Mouse (Mus musculus): ENCODE data around the gene Cd40lg. TPM values are rescaled to one million over a fixed set of nuclear protein-coding genes. Genes with fewer than 3 reads are reported as not detected.

The Cd40lg gene
- polyA plus RNA-seq (2016; fragmentation: Nextera tagmentation; extraction: Ambion mirVana) = not detected in 2 replicates

DNA sequence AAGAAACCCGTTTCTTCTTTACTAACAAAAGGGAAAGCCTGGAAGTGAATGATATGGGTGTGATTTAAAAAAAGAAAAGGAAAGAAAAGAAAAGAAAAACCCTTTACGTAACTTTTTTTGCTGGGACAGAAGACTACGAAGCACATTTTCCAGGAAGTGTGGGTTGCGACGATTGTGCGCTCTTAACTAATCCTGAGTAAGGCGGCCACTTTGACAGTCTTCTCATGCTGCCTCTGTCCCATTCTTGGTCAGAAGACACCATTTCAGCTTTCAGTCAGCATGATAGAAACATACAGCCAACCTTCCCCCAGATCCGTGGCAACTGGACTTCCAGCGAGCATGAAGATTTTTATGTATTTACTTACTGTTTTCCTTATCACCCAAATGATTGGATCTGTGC is at the start of gene Cd40lg:
Cd40lg (plus strand) TSS at position 268 of the 400 bp plus-strand sequence.
- 84% methylated on average over 9 of the region's 9 CpGs for WGBS
- DNase-seq (ENCODE audit: low spot score) = no peak
- H3K4me3 ChIP-seq = no peak within 1 kb of the TSS
- no peaks in the 10 kb centered on the region for H3K36me3 ChIP-seq
- H3K4me1 ChIP-seq = no peaks in the 10 kb centered on the region
- H3K27ac ChIP-seq = no peak within 1 kb of the TSS
- no peaks in the 10 kb centered on the region for H3K9me3 ChIP-seq
- H3K27me3 ChIP-seq (ENCODE audit: insufficient read depth, poor library complexity, severe bottlenecking) = no peaks in the 10 kb centered on the region

DNA sequence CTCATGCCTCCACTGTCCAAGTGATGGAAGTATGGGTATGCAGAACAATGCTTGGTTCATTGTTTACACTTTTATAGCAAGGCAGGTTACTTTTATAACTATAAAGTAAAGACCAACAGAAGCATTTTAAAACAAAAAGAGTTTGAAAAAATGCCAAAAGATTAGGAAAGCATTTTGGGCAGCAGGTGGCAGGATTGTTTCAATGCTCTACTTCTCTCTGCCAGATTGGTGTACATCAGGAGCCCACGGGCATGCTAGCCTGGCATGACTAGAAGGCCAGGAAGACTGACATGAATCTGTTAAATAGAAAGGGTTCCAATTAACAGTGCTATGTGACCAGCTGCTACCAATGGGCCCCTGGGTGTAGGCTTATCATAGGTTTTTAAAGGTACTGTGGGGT is 45.4 kb upstream of the Cd40lg start:
- Histone ChIP-seq H3K9me3 (no peaks in the 10 kb centered on the region), H3K4me3 (no peak overlapping the region), H3K27me3 (ENCODE audit: insufficient read depth, poor library complexity, severe bottlenecking) (no peaks in the 10 kb centered on the region), H3K4me1 (no peaks in the 10 kb centered on the region), H3K27ac (no peak overlapping the region), H3K36me3 (no peaks in the 10 kb centered on the region)
- DNase-seq (ENCODE audit: low spot score) = no peak
- WGBS = 52% methylated on average over 1 of the region's 1 CpGs

DNA sequence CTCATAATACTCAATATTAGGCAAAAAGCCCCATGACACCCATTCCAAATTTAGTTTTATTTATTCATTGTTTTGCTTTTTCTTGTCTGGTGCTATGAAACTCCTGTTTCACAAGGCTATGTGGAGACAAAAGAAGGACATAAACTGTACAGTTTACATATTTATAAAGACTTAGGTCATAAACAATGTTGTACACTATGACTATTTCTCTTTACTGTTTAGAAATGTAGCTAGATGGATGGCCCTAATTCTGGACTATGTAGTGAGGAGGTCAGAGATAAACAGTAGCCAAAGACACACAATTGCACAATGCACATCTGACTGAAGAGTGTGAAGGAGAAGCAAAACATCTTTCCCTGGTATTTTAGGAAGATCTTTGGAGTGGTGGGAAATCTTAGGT is 40.7 kb upstream of the Cd40lg start:
- Histone ChIP-seq H3K4me3 (no peak overlapping the region), H3K9me3 (no peaks in the 10 kb centered on the region), H3K27me3 (ENCODE audit: insufficient read depth, poor library complexity, severe bottlenecking) (no peaks in the 10 kb centered on the region), H3K27ac (no peak overlapping the region), H3K36me3 (no peaks in the 10 kb centered on the region), H3K4me1 (no peaks in the 10 kb centered on the region)
- no peak for DNase-seq (ENCODE audit: low spot score)

DNA sequence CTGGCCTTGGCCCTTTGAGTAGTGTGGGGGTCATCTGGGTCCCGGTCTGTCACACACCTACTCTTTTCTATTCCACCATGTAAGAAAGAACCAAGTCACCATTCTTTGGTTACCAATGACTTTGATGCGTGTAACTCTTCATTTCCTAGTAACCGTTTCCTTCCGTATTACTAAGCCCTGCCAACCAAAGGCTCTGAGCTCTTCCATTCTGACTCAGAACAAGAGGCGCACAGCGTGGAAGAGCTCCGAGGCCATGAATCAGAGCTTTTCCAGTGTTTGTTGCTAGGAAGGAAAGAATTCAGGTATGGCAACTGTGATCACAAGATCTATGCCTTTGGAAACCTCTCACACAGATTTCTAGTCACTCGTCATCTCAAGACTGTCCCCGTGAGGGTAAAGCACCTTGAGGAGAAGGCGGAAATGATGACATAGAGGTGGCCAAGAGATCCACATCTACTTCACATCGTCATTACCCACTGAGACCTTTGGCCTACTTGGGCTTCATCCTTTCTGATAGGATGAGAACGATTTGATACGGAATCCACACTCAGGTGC is 34.6 kb upstream of the Cd40lg start:
- 92% methylated on average over 13 of the region's 13 CpGs for WGBS
- no peaks in the 10 kb centered on the region for H3K36me3 ChIP-seq
- no peaks in the 10 kb centered on the region for H3K9me3 ChIP-seq
- no peaks in the 10 kb centered on the region for H3K27me3 ChIP-seq (ENCODE audit: insufficient read depth, poor library complexity, severe bottlenecking)
- DNase-seq (ENCODE audit: low spot score) = no peak
- H3K4me3 ChIP-seq = no peak overlapping the region
- no peak overlapping the region for H3K27ac ChIP-seq
- H3K4me1 ChIP-seq = no peaks in the 10 kb centered on the region

DNA sequence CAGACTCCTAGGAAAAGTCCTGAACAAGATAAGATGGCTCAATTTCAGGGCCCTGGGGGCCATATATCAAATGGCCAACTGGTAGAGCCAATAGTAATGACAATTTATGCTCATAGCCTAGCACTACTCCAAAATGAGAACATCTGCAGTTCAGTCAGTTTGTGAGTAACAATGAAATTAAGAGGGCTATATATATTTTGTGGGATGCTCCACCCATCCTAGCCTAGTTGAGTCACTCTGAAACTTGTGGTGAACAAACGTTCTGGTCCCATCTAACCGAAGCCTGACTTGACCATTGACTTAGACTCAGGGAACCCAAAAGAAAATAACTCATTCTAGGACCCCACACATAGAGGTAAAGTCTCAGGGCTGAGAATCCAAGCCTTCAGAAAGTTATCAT is 29.5 kb upstream of the Cd40lg start:
- no peak for DNase-seq (ENCODE audit: low spot score)
- H3K36me3 ChIP-seq = no peaks in the 10 kb centered on the region
- no peaks in the 10 kb centered on the region for H3K27me3 ChIP-seq (ENCODE audit: insufficient read depth, poor library complexity, severe bottlenecking)
- no peaks in the 10 kb centered on the region for H3K4me1 ChIP-seq
- no peak overlapping the region for H3K4me3 ChIP-seq
- H3K27ac ChIP-seq = no peak overlapping the region
- WGBS = 81% methylated on average over 2 of the region's 2 CpGs
- no peaks in the 10 kb centered on the region for H3K9me3 ChIP-seq

DNA sequence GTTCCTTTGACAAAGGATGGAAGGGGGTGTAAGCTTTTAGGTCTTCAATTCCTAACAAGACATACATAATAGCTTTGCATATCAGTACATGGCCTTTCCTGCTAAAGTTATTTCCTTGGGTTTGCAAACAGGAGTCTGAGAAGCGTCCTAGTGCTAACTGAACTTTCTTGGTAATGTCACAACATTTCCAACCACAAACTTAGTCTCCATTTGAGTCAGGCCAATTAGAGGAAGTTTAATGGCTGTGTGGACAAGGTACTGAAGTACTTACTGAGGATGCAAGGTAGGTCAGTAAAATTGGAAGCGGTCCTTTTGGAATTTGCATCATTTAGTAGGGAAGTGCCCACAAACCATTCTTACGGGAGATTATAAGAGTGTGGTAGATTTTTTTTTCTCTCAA is 28.6 kb upstream of the Cd40lg start:
- Histone ChIP-seq H3K4me1 (no peaks in the 10 kb centered on the region), H3K27me3 (ENCODE audit: insufficient read depth, poor library complexity, severe bottlenecking) (no peaks in the 10 kb centered on the region), H3K9me3 (no peaks in the 10 kb centered on the region), H3K4me3 (no peak overlapping the region), H3K36me3 (no peaks in the 10 kb centered on the region), H3K27ac (no peak overlapping the region)
- 78% methylated on average over 3 of the region's 3 CpGs for WGBS
- DNase-seq (ENCODE audit: low spot score) = no peak

DNA sequence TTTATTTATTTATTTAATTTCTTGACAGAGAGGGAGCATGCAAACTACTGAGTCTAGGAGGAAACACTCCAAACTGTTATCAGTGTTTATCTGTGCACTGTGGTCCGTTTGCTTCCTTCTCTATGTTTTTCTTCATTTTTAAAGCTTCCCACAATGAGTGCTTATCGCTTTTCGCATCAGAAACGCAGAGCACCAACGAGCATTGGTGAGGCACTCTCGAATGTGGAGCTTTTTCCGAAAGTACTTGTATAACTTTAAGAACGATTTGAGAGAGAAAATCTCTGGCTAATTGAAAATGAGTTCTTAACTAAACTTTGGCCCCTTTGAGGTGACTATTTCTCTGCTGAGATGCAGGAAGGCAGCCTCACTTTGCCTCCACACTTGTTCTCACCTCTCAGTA is 24.6 kb upstream of the Cd40lg start:
- DNase-seq (ENCODE audit: low spot score) = no peak
- H3K27me3 ChIP-seq (ENCODE audit: insufficient read depth, poor library complexity, severe bottlenecking) = no peaks in the 10 kb centered on the region
- H3K9me3 ChIP-seq = no peaks in the 10 kb centered on the region
- no peak overlapping the region for H3K27ac ChIP-seq
- 68% methylated on average over 8 of the region's 8 CpGs for WGBS
- no peak overlapping the region for H3K4me3 ChIP-seq
- no peaks in the 10 kb centered on the region for H3K4me1 ChIP-seq
- H3K36me3 ChIP-seq = no peaks in the 10 kb centered on the region

DNA sequence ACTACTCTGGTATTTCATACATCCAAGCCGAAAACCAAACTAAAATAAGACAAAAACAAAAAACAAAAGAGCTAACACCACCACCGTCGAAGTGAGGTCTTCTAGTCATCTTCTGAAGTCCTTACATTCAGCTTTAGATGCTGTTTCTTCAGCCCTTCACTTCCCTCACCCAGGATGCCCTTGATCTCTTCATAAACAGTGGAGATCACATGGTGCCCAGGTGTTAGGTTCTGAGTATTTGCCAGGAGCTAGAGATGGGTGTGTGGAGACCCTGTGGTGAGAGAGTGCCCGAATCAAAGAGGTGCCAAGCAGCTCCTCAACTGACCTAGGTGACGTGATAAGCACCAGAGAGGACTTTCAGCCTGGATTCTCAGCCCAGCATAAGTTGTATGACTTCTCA is 22.6 kb upstream of the Cd40lg start:
- no peaks in the 10 kb centered on the region for H3K27me3 ChIP-seq (ENCODE audit: insufficient read depth, poor library complexity, severe bottlenecking)
- H3K9me3 ChIP-seq = no peaks in the 10 kb centered on the region
- DNase-seq (ENCODE audit: low spot score) = no peak
- no peaks in the 10 kb centered on the region for H3K36me3 ChIP-seq
- 66% methylated on average over 5 of the region's 5 CpGs for WGBS
- no peak overlapping the region for H3K27ac ChIP-seq
- no peak overlapping the region for H3K4me3 ChIP-seq
- no peaks in the 10 kb centered on the region for H3K4me1 ChIP-seq

DNA sequence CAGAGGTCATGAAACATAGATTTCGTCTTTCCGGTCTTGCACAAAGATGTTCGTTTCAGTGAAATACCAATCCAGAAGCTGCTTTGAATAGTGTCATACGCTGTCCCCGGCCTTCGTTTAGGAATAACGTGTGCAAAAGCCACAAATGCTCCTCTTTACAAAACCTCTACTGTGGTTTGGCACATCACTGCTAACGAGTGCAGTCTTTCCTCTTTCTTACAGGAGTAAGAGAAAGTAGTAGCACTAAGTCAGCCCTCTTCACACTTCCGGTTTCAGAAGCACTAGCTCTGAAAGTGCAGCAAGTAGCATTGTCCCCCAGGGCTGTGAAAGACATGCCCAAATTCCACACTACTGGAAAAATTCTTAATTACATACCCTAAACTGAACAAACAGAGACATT is 15.6 kb upstream of the Cd40lg start:
- 83% methylated on average over 9 of the region's 9 CpGs for WGBS
- Histone ChIP-seq H3K4me1 (no peaks in the 10 kb centered on the region), H3K27ac (no peak overlapping the region), H3K9me3 (no peaks in the 10 kb centered on the region), H3K36me3 (no peaks in the 10 kb centered on the region), H3K27me3 (ENCODE audit: insufficient read depth, poor library complexity, severe bottlenecking) (no peaks in the 10 kb centered on the region), H3K4me3 (no peak overlapping the region)
- no peak for DNase-seq (ENCODE audit: low spot score)

DNA sequence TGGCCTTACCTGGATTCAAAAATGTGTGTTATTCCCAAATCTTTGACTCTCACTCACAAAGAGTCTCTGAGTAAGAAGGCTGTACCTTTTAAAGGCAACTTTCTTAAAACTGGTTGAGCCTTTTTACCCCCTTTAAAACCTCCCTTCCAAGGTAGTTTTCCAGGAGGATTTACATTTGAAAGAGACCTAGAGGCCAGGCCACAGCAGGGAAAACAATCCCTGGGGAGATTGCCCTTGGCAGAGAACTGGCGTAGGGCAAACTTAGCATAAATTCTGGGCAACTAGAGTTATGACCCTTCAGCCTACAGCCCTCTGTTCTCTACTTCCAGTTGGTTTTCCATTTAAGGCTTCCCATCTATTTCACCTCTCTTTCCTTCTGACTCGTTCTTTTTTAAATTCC is 13.9 kb upstream of the Cd40lg start:
- Histone ChIP-seq H3K27ac (no peak overlapping the region), H3K36me3 (no peaks in the 10 kb centered on the region), H3K4me3 (no peak overlapping the region), H3K4me1 (no peaks in the 10 kb centered on the region), H3K27me3 (ENCODE audit: insufficient read depth, poor library complexity, severe bottlenecking) (no peaks in the 10 kb centered on the region), H3K9me3 (no peaks in the 10 kb centered on the region)
- WGBS = 47% methylated on average over 2 of the region's 2 CpGs
- no peak for DNase-seq (ENCODE audit: low spot score)

DNA sequence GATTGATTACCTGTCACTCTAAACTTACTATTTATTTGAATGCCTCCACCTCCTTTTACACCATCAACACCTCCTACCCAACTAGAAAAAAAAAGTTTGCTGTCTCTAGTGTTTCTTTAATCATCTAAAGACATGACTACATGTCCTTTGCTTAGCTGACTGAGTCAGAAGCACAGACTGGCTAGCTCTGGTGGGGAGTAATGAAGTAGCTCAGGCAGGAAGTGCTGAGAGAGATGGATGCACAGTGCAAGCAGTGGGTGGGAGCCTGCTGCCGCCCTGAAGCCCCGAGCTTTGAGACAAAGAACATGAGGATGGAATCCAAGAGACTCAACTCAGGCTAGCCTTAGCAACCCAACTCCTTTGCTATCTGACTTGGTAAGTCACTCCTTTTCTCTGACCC is 11.5 kb upstream of the Cd40lg start:
- no peak overlapping the region for H3K27ac ChIP-seq
- no peak for DNase-seq (ENCODE audit: low spot score)
- H3K27me3 ChIP-seq (ENCODE audit: insufficient read depth, poor library complexity, severe bottlenecking) = no peaks in the 10 kb centered on the region
- H3K36me3 ChIP-seq = no peaks in the 10 kb centered on the region
- no peak overlapping the region for H3K4me3 ChIP-seq
- 58% methylated on average over 2 of the region's 2 CpGs for WGBS
- no peaks in the 10 kb centered on the region for H3K4me1 ChIP-seq
- no peaks in the 10 kb centered on the region for H3K9me3 ChIP-seq

DNA sequence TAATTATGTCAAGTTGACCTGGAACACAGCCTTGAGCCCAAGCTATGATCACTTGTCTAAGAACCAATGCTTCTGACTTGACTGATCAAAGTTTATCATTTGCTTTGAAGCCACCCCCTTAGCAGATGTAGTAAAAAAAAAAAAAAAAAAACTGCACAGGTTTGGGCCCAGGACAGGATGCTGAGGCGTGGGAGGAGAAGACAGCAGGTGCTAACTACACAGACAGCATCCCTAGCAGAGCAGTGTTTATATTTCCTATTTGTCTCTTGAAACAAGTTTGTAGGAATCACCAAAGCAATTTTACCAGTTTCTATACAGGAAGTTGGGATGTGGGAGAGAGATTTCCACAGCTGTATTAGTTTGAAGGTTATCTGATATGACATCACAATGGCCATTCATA is 1.4 kb upstream of the Cd40lg start:
- Histone ChIP-seq H3K4me3 (no peak overlapping the region), H3K27me3 (ENCODE audit: insufficient read depth, poor library complexity, severe bottlenecking) (no peaks in the 10 kb centered on the region), H3K4me1 (no peaks in the 10 kb centered on the region), H3K9me3 (no peaks in the 10 kb centered on the region), H3K27ac (no peak overlapping the region), H3K36me3 (no peaks in the 10 kb centered on the region)
- WGBS = 72% methylated on average over 1 of the region's 1 CpGs
- DNase-seq (ENCODE audit: low spot score) = no peak

DNA sequence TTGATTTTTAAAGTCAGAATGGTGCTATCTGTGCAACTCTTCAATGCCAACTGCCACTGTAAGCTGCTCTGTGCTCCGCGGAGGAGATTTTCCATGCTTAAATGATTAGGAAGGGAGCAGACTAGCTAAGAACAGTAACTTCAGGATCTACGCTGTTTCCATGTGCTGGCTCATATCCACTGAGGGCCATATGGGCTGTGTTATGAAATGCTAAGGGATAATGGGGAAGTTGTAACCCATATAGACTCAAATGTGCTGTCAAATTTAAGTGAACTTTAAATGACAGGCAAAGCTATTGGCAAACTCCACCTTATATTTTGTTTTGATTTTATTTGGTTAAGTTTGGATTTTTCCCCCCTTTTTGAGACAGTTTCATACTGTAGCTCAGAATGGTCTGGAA is 919 bp downstream of the Cd40lg start:
- no peaks in the 10 kb centered on the region for H3K9me3 ChIP-seq
- no peak for DNase-seq (ENCODE audit: low spot score)
- H3K27ac ChIP-seq = no peak overlapping the region
- H3K4me1 ChIP-seq = no peaks in the 10 kb centered on the region
- 77% methylated on average over 3 of the region's 3 CpGs for WGBS
- H3K36me3 ChIP-seq = no peaks in the 10 kb centered on the region
- H3K27me3 ChIP-seq (ENCODE audit: insufficient read depth, poor library complexity, severe bottlenecking) = no peaks in the 10 kb centered on the region
- H3K4me3 ChIP-seq = no peak overlapping the region

DNA sequence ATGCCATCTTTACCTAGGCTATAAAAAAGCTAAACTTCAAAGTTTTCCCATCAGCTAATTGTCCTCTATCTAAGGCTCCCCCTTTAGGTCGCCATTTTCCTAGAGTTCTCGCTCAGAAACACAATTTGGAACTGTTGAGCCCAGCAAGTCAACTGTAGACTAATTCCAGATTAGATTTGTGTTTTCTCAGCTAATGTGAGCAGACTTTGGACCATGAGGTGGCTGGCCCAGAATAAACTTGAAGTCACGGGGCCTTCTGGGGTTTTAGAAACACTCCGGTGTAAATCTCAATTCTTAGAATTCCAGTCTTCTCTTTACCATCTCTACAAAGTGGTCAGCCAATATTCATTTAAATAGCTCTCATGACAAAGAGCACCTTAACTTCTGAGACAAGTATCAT is 3.6 kb downstream of the Cd40lg start:
- no peaks in the 10 kb centered on the region for H3K27me3 ChIP-seq (ENCODE audit: insufficient read depth, poor library complexity, severe bottlenecking)
- H3K4me1 ChIP-seq = no peaks in the 10 kb centered on the region
- H3K9me3 ChIP-seq = no peaks in the 10 kb centered on the region
- H3K27ac ChIP-seq = no peak overlapping the region
- 90% methylated on average over 4 of the region's 4 CpGs for WGBS
- H3K4me3 ChIP-seq = no peak overlapping the region
- DNase-seq (ENCODE audit: low spot score) = no peak
- H3K36me3 ChIP-seq = no peaks in the 10 kb centered on the region
